Mouse (Mus musculus) lung, postnatal 4 days (tissue): ENCODE data around the gene Zfp534.
A peak's percentile ranks its signal among the peaks of the same experiment; 100 is the strongest.
"Not testable (repeated sequence)": the region's sequence is repeated elsewhere in the genome, so short reads cannot be mapped to it uniquely, and the experiment has no call there.

Experiments
- DNase-seq, 2 experiments: peaks; one replicate each; pipeline ENCODE4 v3.0.0; 2021

The Zfp534 gene

DNA sequence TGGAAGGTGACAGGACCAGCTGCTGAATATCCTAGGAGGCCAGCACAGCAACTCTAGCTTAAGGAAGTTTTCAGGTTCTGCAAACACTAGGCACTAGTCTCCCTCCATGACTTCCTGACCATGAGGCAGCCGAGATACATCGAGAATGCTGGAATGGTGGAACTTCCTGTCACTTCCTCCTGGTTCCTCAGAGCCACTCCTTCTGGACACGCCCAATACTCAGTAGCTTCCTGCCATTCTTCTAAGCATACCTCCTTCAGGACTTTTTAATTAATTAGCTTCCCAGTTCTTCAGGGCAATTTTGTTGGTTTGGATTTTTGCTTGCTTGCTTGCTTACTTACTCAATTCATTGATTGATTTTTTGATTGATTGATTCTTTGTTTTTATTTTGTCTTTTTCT lies at the start of gene Zfp534:
TSS of gene Zfp534 (minus strand) at position 101 of the 400 bp plus-strand sequence.
- DNase-seq: not testable (repeated sequence)

GRCm38 (mm10) chr4:147746255-147746654 lies 43.9 kb upstream of the Zfp534 start:
- DNase-seq: not testable (repeated sequence)

- peak in 1 of 2 experiments; percentile 31 for DNase-seq
Measured at GRCm38 (mm10) chr4:147738636-147739369, 36.5 kb upstream of the Zfp534 start.

- DNase-seq: not testable (repeated sequence)
Measured at GRCm38 (mm10) chr4:147655245-147655644, 47.1 kb downstream of the Zfp534 start.

GRCm38 (mm10) chr4:147647407-147647806 lies 54.9 kb downstream of the Zfp534 start:
- DNase-seq: not testable (repeated sequence)

DNA sequence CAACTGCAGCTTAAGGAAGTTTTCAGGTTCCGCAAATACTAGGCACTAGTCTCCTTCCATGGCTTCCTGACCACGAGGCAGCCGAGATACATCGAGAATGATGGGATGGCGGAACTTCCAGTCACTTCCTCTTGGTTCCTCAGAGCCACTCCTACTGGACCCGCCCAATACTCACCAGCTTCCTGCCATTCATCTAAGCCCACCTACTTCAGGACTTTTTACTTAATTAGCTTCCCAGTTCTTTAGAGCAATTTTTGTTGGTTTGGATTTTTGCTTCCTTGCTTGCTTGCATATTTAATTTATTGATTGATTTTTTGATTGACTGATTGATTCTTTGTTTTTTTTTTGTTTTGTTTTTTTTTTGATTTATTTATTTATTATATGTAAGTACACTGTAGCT lies 59.9 kb downstream of the Zfp534 start, which contains the start of gene Zfp979:
TSS of gene Zfp979 (minus strand) at position 101 of the 400 bp plus-strand sequence.
- not testable (repeated sequence) for DNase-seq

- DNase-seq: not testable (repeated sequence)
Measured at GRCm38 (mm10) chr4:147641932-147642331, 60.4 kb downstream of the Zfp534 start.

GRCm38 (mm10) chr4:147633818-147634262 lies 68.5 kb downstream of the Zfp534 start:
- not testable (repeated sequence) for DNase-seq
